Mouse (Mus musculus): ENCODE data around the gene Spata13. TPM values are rescaled to one million over a fixed set of nuclear protein-coding genes. Genes with fewer than 3 reads are reported as not detected.

Gene Spata13
- total RNA-seq (2021) = 1 to 10 TPM; 1.6 to 2.1 TPM
- long read RNA-seq, experiment 1, partial matches to known transcripts = 0 of 1 reads
- long read RNA-seq, experiment 1, other reads (novel, unspliced or antisense) = 1 of 1 reads
- long read RNA-seq, experiment 2, partial matches to known transcripts = 1 of 1 reads
- long read RNA-seq, experiment 2, other reads (novel, unspliced or antisense) = 0 of 1 reads

DNA sequence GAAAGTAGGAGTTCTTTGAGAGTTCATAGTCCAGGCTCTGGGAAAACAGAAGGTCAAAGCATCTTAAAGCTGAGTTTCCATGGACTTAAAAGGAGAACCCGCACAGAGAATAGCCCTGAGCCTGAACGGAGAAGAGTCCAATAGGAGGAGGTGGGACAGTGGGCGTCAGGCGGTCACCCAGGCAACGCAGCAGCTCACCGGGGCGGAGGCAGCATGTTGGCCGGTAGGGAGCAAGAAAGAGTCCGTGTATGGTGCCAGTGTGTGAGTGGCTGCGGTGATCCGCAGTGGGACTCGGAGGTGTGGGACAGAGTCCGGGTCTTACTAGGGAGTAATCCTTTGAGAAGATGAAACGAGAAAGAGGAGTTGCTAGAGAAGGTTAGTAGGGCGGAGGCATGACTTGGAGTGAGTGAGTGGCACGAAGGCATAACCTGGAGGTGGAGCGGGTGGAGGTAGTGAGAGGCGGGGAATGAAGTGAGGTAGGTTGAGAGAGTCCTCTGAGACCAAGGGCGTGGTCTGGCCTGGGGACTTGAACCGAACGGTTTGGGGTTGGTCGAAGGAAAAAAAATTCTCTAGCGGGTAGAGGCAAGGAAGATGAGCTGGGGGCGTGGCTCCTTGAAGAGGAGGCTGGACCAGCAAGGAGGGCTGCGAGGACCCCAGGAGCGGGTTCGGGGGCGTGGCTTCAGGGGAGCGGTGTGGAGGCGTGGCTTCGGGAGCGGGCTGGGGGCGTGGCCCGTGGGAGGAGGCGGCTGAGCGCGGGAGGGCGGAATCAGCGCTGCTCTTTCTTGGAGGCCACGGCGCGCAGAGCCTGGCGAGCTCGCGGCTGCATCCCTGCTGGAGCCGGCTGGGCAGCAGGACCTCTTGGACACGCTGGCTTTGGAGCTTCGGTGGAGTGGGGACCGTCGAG is at the start of gene Spata13:
TSS of gene Spata13 (plus strand) at position 41 of the 904 bp plus-strand sequence.
- peak; percentile 72 for DNase-seq (ENCODE audit: low spot score)

DNA sequence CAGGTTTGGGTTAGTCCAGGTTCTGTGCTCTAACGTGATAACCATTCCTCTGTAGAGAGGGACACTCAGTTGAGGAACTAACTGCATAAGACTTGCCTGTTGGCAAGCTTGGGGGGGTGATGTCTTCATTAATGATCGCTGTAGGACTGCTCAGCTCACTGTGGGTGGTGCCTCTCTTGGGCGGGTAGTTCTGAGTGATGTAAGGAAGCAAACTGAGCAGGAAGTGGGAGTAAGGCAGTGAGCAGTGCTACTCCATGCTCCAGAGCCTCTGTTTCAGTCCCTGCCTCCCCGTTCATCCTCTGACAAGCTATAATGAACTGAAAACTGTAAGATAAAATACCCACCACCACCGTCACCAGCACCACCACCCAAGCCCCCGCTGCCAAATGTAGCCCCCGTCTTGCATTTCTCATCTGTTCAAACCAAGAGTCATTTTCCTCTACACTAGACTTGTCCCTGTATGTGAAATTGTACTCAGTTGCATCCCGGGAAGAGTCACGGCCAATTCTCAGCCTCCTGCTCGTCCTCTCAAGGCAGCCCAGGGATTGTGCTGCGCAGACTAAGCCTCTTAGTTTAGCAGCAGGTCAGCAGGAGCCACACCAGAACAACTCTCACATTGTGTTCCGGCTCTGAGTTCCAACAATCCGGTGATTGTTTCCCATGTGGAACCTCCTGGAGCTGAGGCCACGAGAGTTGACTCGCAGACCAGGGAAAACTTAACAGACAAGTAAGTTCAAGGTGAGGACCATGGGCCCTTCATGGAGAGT is 46.9 kb upstream of the Spata13 start:
- no peak for DNase-seq (ENCODE audit: low spot score)

DNA sequence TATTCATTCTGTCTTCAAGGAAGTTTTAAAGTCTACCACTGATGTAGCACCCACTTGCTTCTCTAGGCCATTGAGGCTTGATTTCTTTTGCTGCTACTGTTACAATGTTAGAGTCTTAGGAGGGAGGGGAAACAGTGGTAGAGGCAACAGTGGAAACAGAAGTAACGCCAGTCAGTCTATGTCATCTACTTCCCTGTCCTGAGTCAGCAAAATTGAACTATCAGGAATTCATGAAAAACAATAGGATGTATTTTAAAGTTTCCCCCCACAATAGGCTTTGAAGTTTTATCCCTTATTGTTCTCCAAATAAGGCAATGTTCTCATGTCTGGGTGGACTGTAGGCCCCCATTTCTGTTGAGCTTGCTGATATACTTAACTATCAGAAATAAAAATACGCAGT is 44.8 kb upstream of the Spata13 start:
- DNase-seq (ENCODE audit: low spot score) = no peak

- DNase-seq (ENCODE audit: low spot score) = no peak
Observed at GRCm38 (mm10) chr14:60592339-60592738, 41.5 kb upstream of the Spata13 start.

DNA sequence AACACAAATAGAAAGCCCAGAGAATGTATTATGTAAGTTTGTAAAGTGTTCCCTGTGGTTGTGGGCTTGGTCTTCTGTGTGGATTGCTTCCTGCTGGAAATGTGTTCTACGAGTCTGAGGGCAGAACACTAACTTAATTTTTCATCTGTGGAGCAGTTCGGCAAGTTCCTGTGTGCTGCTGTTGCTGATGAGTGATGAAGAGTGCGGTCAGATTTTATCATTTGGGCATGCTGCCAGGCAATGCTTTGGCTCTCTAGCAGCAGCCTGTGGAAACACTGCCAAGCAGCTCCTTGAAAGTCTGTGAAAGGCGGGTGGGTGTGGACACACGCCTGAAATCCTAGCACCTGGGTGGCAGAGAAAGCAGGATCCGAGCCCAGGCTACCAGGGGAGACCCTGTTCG is 41.0 kb upstream of the Spata13 start:
- no peak for DNase-seq (ENCODE audit: low spot score)

GRCm38 (mm10) chr14:60597571-60597970 is 36.2 kb upstream of the Spata13 start:
- DNase-seq (ENCODE audit: low spot score) = no peak

DNA sequence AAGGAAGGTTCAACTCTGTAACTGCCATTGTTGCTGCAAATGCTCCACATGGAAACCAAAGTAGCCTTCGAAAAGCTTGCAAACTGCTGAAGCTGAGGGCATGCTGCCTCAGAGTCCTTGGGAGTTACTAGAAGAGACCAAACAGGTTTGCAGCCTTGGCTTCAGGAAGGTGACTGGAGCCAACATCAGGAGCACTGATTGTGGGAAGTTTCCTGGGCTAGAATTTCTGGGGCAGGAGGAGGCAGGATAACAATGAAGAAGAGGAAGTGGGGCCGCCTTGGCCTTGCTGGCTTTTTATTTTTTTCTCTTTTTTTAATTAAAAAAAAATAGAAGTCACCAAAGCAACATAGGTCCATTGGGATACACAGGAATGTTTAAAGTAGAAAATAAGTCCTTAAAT is 34.8 kb upstream of the Spata13 start:
- DNase-seq (ENCODE audit: low spot score) = no peak

DNA sequence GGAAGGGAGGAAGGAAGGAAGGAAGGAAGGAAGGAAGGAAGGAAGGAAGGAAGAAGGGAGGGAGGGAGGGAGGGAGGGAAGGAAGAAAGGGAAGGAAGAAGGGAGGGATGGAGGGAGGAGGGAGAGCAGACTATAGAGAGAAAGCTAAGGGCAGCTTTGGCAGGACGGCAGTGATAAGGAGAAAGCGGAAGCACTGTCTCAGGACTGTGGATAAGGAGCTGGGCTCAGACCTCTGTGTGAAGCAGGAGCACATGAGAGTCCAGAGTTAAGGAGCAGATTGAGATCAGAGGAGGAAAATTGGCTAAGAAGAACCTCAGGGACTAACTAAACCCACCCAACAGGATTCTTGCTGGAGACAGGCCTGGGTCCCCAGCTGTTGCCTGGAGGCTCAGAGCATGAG is 28.2 kb upstream of the Spata13 start:
- DNase-seq (ENCODE audit: low spot score) = no peak

GRCm38 (mm10) chr14:60606194-60606593 is 27.6 kb upstream of the Spata13 start:
- DNase-seq (ENCODE audit: low spot score) = no peak

DNA sequence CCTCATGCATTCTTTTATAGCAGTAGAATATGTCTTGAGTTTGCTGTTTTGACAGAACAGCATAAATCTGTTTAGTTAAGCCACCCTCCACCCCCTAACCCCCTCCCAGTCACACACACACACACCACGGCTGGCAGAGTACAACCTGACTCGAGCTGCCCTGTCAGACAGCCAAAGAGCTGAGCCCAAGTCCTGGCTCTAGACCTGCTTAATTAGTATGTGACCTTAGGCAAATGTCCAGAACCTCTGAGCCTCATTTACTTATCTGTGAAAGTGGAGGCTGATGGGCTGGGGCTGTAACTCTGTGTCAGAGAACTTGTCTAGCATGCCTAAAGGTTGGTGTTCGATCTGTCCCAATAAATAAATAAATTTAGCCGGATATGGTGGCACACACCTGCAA is 26.1 kb upstream of the Spata13 start:
- DNase-seq (ENCODE audit: low spot score) = no peak

DNA sequence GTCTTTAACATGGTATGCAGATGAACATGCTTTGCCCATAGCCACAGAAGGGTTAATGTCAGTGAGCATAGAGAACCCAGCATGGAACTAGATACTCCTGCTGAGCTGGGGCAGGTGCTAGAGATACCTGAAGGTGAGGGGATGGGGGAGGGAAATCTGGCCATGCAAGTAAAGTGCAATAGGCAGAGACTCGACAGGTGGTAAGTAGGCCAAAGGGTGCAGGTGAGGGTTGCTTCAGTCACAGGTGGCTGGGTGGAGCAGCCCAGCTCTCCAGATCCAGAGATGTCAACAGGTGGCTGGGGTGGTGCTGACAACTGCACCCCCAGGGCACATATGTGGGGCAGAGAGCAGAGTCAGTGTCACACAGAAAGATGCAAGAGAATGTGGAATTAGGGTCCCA is 24.6 kb upstream of the Spata13 start:
- DNase-seq (ENCODE audit: low spot score) = no peak

GRCm38 (mm10) chr14:60612671-60613070 is 21.1 kb upstream of the Spata13 start:
- DNase-seq (ENCODE audit: low spot score) = no peak

DNA sequence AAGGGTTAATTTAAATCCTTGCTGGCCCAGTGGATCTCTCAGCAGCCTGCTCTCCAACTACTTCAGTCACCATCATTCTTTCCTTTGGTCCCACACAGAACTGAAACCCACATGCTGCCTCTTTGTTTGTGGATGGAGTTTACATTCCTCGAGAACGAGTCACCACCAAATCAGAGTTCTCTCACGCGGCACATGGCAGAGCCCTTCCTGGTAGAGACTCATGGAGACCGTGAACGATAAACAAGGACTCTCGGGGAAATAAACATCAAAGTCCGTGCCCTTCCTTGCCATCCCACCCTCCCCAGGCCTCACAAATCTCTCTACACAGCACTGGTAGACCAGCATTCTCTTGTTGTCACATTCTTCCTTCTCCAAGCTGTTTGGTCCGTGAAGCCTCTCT is 12.7 kb upstream of the Spata13 start:
- no peak for DNase-seq (ENCODE audit: low spot score)

GRCm38 (mm10) chr14:60625486-60625885 is 8.3 kb upstream of the Spata13 start:
- DNase-seq (ENCODE audit: low spot score) = no peak

DNA sequence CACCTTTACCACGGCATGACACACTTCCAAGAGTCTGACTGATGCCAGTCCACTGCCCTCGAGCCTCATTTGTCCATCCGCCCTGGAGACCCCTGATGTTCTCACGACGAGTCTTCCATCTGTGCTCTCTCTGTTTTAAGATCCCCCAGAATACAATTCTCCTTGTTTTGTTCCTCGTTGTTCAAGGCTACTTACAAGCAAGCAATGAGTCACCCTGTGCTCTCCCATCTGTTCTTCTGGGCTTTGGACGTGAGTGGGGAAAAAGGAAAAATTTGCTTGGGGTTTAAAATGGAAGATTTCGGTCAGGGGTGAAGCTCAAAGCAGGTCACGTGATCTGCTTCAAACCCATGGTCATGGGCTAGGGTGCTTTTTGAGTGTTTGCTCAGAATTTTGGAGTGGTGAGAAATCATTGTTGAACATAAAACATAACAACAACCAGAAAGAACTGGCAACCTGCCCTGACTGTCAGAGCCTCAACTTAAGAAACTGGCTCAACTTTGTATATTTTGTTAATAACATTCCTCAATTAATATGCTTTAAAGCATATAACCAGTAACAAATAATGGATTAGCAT is 3.8 kb upstream of the Spata13 start:
- no peak for DNase-seq (ENCODE audit: low spot score)

DNA sequence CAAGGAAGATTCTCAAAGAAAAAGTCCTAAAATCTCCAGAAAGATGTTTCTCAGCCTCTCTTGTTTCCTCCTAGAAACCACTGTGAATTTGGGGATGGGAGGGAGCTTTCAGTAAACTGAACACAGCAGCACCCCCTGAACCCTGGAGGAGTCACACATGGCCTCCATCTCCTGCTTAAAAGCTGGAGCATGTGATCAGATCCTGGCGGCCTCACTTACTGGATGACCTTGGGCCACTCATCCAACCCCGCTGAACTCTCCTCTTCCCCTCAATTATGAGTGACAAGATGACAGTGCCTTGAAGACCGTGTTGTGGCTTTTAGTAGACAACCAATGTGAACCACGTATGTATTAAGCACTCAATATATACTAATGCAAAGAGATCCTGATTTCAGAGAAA is 2.8 kb upstream of the Spata13 start:
- DNase-seq (ENCODE audit: low spot score) = no peak

DNA sequence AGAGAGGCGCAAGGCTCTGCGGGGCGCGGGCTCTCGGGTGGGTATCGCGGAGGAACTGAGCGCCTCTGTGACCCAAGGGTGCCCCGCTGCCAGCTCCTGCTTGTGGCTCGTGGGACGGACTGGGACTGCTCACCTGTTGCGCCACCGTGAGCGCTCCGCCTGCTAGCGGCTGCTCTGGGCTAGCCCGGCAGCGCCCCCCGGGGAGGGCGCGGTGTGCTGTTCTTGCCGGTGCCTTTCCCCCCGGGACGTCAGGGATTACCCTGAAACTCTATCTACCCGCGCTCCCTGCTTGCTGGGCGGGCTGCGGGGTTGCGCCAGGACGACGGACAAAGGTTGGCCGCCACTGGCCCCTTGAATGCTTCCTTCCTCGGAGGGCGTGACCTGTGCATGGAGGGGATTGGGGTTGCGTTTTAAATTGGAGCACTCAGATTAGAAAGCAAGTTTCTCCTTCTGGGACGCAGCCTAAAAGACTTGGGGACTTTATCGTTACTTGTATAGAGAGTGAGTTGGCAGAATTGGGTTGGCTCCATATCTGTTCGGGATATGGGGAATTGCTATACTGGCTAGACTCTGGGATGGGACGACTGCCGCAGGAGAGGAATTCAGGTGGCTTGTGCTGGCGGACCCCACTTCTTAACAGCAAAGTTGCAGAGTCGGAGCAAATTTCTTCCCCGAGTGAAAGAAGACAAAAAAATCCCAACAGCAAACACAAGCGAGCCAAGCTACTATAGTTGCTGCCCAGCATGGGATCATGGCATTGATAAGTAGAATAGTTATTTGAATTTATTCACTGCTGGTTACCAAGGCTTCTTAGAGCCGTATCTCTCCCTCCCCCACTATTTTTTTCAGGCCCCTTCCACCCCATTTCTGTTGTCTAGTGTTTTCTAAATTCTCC is 1.3 kb downstream of the Spata13 start:
- peak; percentile 19 for DNase-seq (ENCODE audit: low spot score)

DNA sequence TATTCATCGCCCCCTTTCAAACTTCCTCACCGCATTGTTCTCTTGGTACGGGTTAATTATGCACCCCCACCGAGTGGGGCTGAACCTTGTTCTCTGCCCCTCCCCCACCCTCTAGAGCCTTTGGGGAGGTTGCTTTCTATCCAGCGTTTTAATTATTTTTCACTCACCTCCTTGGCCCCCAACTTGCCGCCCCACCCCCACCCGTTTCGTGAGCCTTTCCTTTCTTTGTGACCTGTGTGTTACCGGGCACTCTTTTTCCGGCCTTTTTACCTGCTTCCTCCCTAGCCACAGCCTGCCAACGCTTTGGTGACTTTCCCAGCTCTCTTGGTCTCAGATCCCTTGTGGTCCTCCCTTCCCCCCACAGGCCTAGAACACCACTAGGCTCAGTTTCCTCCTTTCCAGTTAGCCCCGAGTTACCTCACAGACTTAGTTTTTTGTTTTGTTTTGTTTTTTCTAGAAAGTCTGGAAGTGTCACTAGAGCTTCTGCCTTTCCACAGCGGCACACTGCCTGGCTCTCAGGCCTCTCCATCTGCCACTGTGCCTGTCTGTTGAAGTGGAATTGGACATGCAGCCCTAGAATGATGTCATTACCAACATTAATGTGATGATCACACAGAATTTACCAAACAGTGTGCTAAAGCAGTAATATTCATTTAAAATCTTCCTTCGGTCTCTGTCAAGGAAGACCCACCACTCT is 2.3 kb downstream of the Spata13 start:
- DNase-seq (ENCODE audit: low spot score) = no peak

GRCm38 (mm10) chr14:60636608-60636980 is 2.8 kb downstream of the Spata13 start:
- DNase-seq (ENCODE audit: low spot score) = no peak

- DNase-seq (ENCODE audit: low spot score) = no peak
Observed at GRCm38 (mm10) chr14:60636996-60637395, 3.2 kb downstream of the Spata13 start.
